Mouse (Mus musculus): ENCODE measurements at regions not wholly inside any gene's neighbourhood (a gene's known extent, or its start where the extent isn't known, plus 50 kb on each side); places are given as distances from the start of the nearest gene placed in this dataset.
"Not testable (repeated sequence)": the region's sequence is repeated elsewhere in the genome, so short reads cannot be mapped to it uniquely, and the experiment has no call there.

GRCm38 (mm10) chr13:41929768-41930167, 82.3 kb upstream of the Adtrp start:
- no peaks in the 10 kb centered on the region for H3K36me3 ChIP-seq (replicated peaks; ENCODE audit: control insufficient read depth, insufficient read depth, low read length)
- no peaks in the 10 kb centered on the region for H3K4me1 ChIP-seq (ENCODE audit: control insufficient read depth, insufficient read depth)
- 88% methylated on average over 1 of the region's 1 CpGs for WGBS
- H3K27me3 ChIP-seq (ENCODE audit: control insufficient read depth, insufficient read depth, low read length), result no peaks in the 10 kb centered on the region
- H3K9me3 ChIP-seq (replicated peaks; ENCODE audit: control insufficient read depth, low read length), result no peaks in the 10 kb centered on the region
- no peak overlapping the region for H3K9ac ChIP-seq (replicated peaks; ENCODE audit: low read depth, low read length)
- no peak for DNase-seq (ENCODE audit: low spot score)
- no peak for TF ChIP-seq EP300 (IDR thresholded peaks at IDR 0.05; ENCODE audit: low read depth)
- TF ChIP-seq CTCF (IDR thresholded peaks at IDR 0.05; ENCODE audit: low read depth), result no peak
- no peak overlapping the region for H3K4me2 ChIP-seq (ENCODE audit: low read depth, low read length)
- H3K27ac ChIP-seq (ENCODE audit: low read depth), result no peak overlapping the region
- H3K4me3 ChIP-seq (ENCODE audit: low read depth, low read length), result no peak overlapping the region
- ATAC-seq (ENCODE audit: insufficient read depth, low read depth), result no peak

- not testable (repeated sequence) for H3K9me3 ChIP-seq (replicated peaks; ENCODE audit: control insufficient read depth, low read length); H3K27me3 ChIP-seq (ENCODE audit: control insufficient read depth, insufficient read depth, low read length); ATAC-seq (ENCODE audit: insufficient read depth, low read depth); H3K9ac ChIP-seq (replicated peaks; ENCODE audit: low read depth, low read length); H3K27ac ChIP-seq (ENCODE audit: low read depth); H3K4me1 ChIP-seq (ENCODE audit: control insufficient read depth, insufficient read depth); H3K4me2 ChIP-seq (ENCODE audit: low read depth, low read length); H3K36me3 ChIP-seq (replicated peaks; ENCODE audit: control insufficient read depth, insufficient read depth, low read length); H3K4me3 ChIP-seq (ENCODE audit: low read depth, low read length); DNase-seq (ENCODE audit: low spot score)
- WGBS, result 84% methylated on average over 2 of the region's 2 CpGs
Observed at GRCm38 (mm10) chr13:41925851-41926250, 78.4 kb upstream of the Adtrp start.

GRCm38 (mm10) chr13:41925211-41925610, 77.7 kb upstream of the Adtrp start:
- Histone ChIP-seq H3K9ac (replicated peaks; ENCODE audit: low read depth, low read length) (no peak overlapping the region), H3K27me3 (ENCODE audit: control insufficient read depth, insufficient read depth, low read length) (no peaks in the 10 kb centered on the region), H3K36me3 (replicated peaks; ENCODE audit: control insufficient read depth, insufficient read depth, low read length) (no peaks in the 10 kb centered on the region), H3K4me3 (ENCODE audit: low read depth, low read length) (no peak overlapping the region), H3K27ac (ENCODE audit: low read depth) (no peak overlapping the region), H3K4me2 (ENCODE audit: low read depth, low read length) (no peak overlapping the region), H3K4me1 (ENCODE audit: control insufficient read depth, insufficient read depth) (no peaks in the 10 kb centered on the region), H3K9me3 (replicated peaks; ENCODE audit: control insufficient read depth, low read length) (no peaks in the 10 kb centered on the region)
- no peak for TF ChIP-seq EP300 (IDR thresholded peaks at IDR 0.05; ENCODE audit: low read depth)
- no peak for TF ChIP-seq CTCF (IDR thresholded peaks at IDR 0.05; ENCODE audit: low read depth)
- 60% methylated on average over 2 of the region's 2 CpGs for WGBS
- ATAC-seq (ENCODE audit: insufficient read depth, low read depth) (no peak), DNase-seq (ENCODE audit: low spot score) (no peak)

GRCm38 (mm10) chr13:41921178-41921577, 73.7 kb upstream of the Adtrp start:
- TF ChIP-seq CTCF (IDR thresholded peaks at IDR 0.05; ENCODE audit: low read depth) (no peak), EP300 (IDR thresholded peaks at IDR 0.05; ENCODE audit: low read depth) (no peak)
- H3K27me3 ChIP-seq (ENCODE audit: control insufficient read depth, insufficient read depth, low read length), result no peaks in the 10 kb centered on the region
- ATAC-seq (ENCODE audit: insufficient read depth, low read depth), result no peak
- no peak overlapping the region for H3K4me3 ChIP-seq (ENCODE audit: low read depth, low read length)
- no peaks in the 10 kb centered on the region for H3K9me3 ChIP-seq (replicated peaks; ENCODE audit: control insufficient read depth, low read length)
- no peak for DNase-seq (ENCODE audit: low spot score)
- no peak overlapping the region for H3K9ac ChIP-seq (replicated peaks; ENCODE audit: low read depth, low read length)
- no peaks in the 10 kb centered on the region for H3K4me1 ChIP-seq (ENCODE audit: control insufficient read depth, insufficient read depth)
- H3K27ac ChIP-seq (ENCODE audit: low read depth), result no peak overlapping the region
- no peak overlapping the region for H3K4me2 ChIP-seq (ENCODE audit: low read depth, low read length)
- no peaks in the 10 kb centered on the region for H3K36me3 ChIP-seq (replicated peaks; ENCODE audit: control insufficient read depth, insufficient read depth, low read length)
- WGBS, result 68% methylated on average over 6 of the region's 6 CpGs

GRCm38 (mm10) chr13:41918525-41918924, 71.0 kb upstream of the Adtrp start:
- no peak overlapping the region for H3K4me2 ChIP-seq (ENCODE audit: low read depth, low read length)
- no peak overlapping the region for H3K27ac ChIP-seq (ENCODE audit: low read depth)
- no peaks in the 10 kb centered on the region for H3K4me1 ChIP-seq (ENCODE audit: control insufficient read depth, insufficient read depth)
- H3K36me3 ChIP-seq (replicated peaks; ENCODE audit: control insufficient read depth, insufficient read depth, low read length), result no peaks in the 10 kb centered on the region
- H3K9me3 ChIP-seq (replicated peaks; ENCODE audit: control insufficient read depth, low read length), result no peaks in the 10 kb centered on the region
- H3K9ac ChIP-seq (replicated peaks; ENCODE audit: low read depth, low read length), result no peak overlapping the region
- DNase-seq (ENCODE audit: low spot score) (no peak), ATAC-seq (ENCODE audit: insufficient read depth, low read depth) (no peak)
- no peaks in the 10 kb centered on the region for H3K27me3 ChIP-seq (ENCODE audit: control insufficient read depth, insufficient read depth, low read length)
- no peak for TF ChIP-seq CTCF (IDR thresholded peaks at IDR 0.05; ENCODE audit: low read depth)
- TF ChIP-seq EP300 (IDR thresholded peaks at IDR 0.05; ENCODE audit: low read depth), result no peak
- WGBS, result 58% methylated on average over 5 of the region's 5 CpGs
- H3K4me3 ChIP-seq (ENCODE audit: low read depth, low read length), result no peak overlapping the region

- not testable (repeated sequence) for H3K36me3 ChIP-seq (replicated peaks; ENCODE audit: control insufficient read depth, insufficient read depth, low read length); ATAC-seq (ENCODE audit: insufficient read depth, low read depth); H3K27me3 ChIP-seq (ENCODE audit: control insufficient read depth, insufficient read depth, low read length); H3K9ac ChIP-seq (replicated peaks; ENCODE audit: low read depth, low read length); DNase-seq (ENCODE audit: low spot score); H3K4me1 ChIP-seq (ENCODE audit: control insufficient read depth, insufficient read depth); H3K27ac ChIP-seq (ENCODE audit: low read depth); H3K9me3 ChIP-seq (replicated peaks; ENCODE audit: control insufficient read depth, low read length); H3K4me3 ChIP-seq (ENCODE audit: low read depth, low read length); H3K4me2 ChIP-seq (ENCODE audit: low read depth, low read length)
- 80% methylated on average over 9 of the region's 9 CpGs for WGBS
Observed at GRCm38 (mm10) chr13:41915816-41916215, 68.3 kb upstream of the Adtrp start.
